Mouse (Mus musculus) right cerebral cortex, postnatal 36 days (tissue): ENCODE measurements around the gene Cnnm4.
"Not testable (repeated sequence)": the region's sequence is repeated elsewhere in the genome, so short reads cannot be mapped to it uniquely, and the experiment has no call there.

Source experiments
- DNase-seq, 2 experiments: peaks; one replicate each; pipeline ENCODE4 v3.0.0; 2022; ENCODE audit warnings: low spot score in 2 of 2, mixed read lengths in 1 of 2

Cnnm4 gene

GRCm38 (mm10) chr1:36518259-36518658 lies 46.8 kb downstream of the Cnnm4 start:
- DNase-seq = no peak

- DNase-seq = no peak
Observed at GRCm38 (mm10) chr1:36519626-36520025, 48.2 kb downstream of the Cnnm4 start.

GRCm38 (mm10) chr1:36522210-36522609 lies 50.8 kb downstream of the Cnnm4 start:
- no peak for DNase-seq

- no peak for DNase-seq
Observed at GRCm38 (mm10) chr1:36523332-36524013, 52.1 kb downstream of the Cnnm4 start.

- DNase-seq = no peak
Observed at GRCm38 (mm10) chr1:36524058-36524457, 52.6 kb downstream of the Cnnm4 start.

- DNase-seq = no peak
Observed at GRCm38 (mm10) chr1:36525774-36526173, 54.4 kb downstream of the Cnnm4 start.

GRCm38 (mm10) chr1:36526903-36527302 lies 55.5 kb downstream of the Cnnm4 start:
- no peak for DNase-seq

- no peak for DNase-seq
Observed at GRCm38 (mm10) chr1:36528351-36528750, 56.9 kb downstream of the Cnnm4 start.

- DNase-seq = no peak
Observed at GRCm38 (mm10) chr1:36529274-36529673, 57.9 kb downstream of the Cnnm4 start.

GRCm38 (mm10) chr1:36529875-36530274 lies 58.5 kb downstream of the Cnnm4 start:
- DNase-seq = no peak

GRCm38 (mm10) chr1:36530485-36530884 lies 59.1 kb downstream of the Cnnm4 start:
- no peak for DNase-seq

- DNase-seq = no peak
Observed at GRCm38 (mm10) chr1:36530962-36531361, 59.5 kb downstream of the Cnnm4 start.

GRCm38 (mm10) chr1:36531461-36531860 lies 60.0 kb downstream of the Cnnm4 start:
- DNase-seq = no peak

- no peak for DNase-seq
Observed at GRCm38 (mm10) chr1:36533546-36533945, 62.1 kb downstream of the Cnnm4 start.

- no peak for DNase-seq
Observed at GRCm38 (mm10) chr1:36534595-36535058, 63.2 kb downstream of the Cnnm4 start.

GRCm38 (mm10) chr1:36535477-36536396 lies 64.3 kb downstream of the Cnnm4 start:
- DNase-seq = no peak

GRCm38 (mm10) chr1:36536397-36536728 lies 64.9 kb downstream of the Cnnm4 start:
- DNase-seq = no peak

- DNase-seq = not testable (repeated sequence)
Observed at GRCm38 (mm10) chr1:36536783-36537182, 65.4 kb downstream of the Cnnm4 start, which contains the start of gene Ankrd23. Ankrd23 (minus strand) TSS chr1:36536883.

GRCm38 (mm10) chr1:36538727-36539126 lies 67.3 kb downstream of the Cnnm4 start:
- DNase-seq = no peak

GRCm38 (mm10) chr1:36539186-36539585 lies 67.8 kb downstream of the Cnnm4 start, which contains the start of gene Gm42417:
Gm42417 (minus strand) TSS chr1:36539429.
- DNase-seq = no peak

GRCm38 (mm10) chr1:36540132-36540531 lies 68.7 kb downstream of the Cnnm4 start:
- no peak for DNase-seq

GRCm38 (mm10) chr1:36540807-36541206 lies 69.4 kb downstream of the Cnnm4 start:
- DNase-seq = no peak

- DNase-seq = no peak
Observed at GRCm38 (mm10) chr1:36541844-36542243, 70.4 kb downstream of the Cnnm4 start.
